Mouse (Mus musculus) layer of hippocampus, adult 8-10 months (tissue): ENCODE data around the gene Igf2bp2. TPM values are rescaled to one million over a fixed set of nuclear protein-coding genes. Genes with fewer than 3 reads are reported as not detected.

ENCODE experiments used
- DNase-seq, 2 experiments: peaks; one replicate each; pipeline ENCODE4 v3.0.0; 2022; ENCODE audit warnings: low spot score in 2 of 2
- total RNA-seq, 4 experiments: library from RNA; stranded (reverse); gene quantifications; 2 replicates each; pipeline ENCODE4 v1.2.4; 2022

Igf2bp2 gene
- total RNA-seq, 4 experiments from 2014 or later = 0.06 to 0.40 (median 0.39) TPM; not detected in 1

- no peak for DNase-seq
Measured at GRCm38 (mm10) chr16:22149076-22149475, 14.0 kb downstream of the Igf2bp2 start.

DNA sequence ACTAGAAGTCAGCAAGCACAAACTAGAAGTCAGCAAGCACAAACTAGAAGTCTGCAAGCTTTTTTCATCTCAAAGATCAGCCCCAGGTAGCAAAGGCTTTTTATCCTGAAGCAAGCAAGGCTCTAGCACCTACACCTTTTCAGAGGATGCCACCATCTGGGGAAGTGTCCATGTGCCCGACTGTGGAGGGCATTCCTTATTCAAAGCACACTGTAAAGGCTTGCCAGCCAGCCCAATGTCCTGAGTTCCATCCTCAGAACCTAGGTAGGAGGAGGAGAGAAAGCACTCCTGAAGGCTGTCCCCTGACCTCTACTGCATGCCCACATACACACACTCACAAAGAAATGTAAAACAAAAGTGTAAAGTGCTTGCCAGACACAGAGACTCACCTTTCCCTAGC lies 16.0 kb downstream of the Igf2bp2 start:
- DNase-seq = no peak

DNA sequence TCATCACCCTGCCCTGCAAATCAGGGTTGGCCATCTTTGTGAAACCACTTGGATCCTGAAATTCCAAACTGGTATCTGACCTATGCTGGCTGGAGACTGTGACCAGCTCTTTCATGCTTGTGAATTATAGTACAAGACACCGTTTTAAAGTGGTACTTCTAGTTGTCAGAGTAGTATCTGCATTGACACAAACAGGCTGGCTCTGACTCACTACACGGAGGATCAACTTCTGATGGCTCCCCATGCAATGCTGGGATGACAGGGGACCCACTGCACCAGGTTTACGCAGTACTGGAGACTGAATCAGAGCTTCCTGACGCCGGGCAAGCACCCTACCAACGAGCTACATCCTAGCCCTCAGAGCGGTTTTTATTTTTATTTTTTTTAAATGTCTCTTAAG lies 17.0 kb downstream of the Igf2bp2 start:
- DNase-seq = no peak

- no peak for DNase-seq
Measured at GRCm38 (mm10) chr16:22144490-22144889, 18.6 kb downstream of the Igf2bp2 start.

DNA sequence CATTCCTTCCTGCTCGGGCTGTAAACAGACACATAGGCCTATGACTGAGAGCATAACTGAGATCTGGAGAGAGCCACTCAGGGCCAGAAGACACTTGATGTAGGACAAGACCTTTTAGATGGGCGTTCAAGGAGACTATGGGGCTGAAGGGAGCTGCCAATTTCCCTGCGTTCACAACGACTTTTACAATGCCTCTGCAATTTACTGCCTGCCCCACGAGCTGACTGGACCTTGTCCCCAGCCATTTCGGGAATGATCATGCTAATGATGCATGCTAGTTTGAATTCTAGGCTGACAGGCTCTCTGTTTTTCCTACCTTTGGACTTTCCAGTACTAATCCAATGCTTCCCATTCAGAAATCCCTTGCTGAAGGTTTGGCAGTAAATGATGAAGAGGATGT lies 22.2 kb downstream of the Igf2bp2 start:
- DNase-seq = no peak

- no peak for DNase-seq
Measured at GRCm38 (mm10) chr16:22139821-22140220, 23.3 kb downstream of the Igf2bp2 start.

DNA sequence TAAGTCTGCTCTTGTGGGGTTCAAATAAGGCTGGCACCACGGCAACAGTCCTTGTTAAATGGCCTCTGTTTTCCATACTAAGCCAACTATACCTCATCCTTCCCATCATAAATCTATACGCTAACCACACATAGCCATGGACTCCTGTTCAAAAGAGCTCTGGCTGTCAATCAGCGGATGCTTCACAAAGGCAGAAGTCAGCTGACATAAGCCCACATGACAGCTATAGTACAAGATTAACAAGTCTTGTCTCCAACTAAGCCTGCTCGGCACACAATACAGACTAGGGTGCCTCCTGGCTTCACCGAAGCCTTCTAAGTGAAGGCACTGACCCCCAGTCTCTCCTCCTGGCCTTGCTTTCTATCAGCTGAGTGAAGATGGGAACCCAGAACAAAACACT lies 26.9 kb downstream of the Igf2bp2 start:
- no peak for DNase-seq

DNA sequence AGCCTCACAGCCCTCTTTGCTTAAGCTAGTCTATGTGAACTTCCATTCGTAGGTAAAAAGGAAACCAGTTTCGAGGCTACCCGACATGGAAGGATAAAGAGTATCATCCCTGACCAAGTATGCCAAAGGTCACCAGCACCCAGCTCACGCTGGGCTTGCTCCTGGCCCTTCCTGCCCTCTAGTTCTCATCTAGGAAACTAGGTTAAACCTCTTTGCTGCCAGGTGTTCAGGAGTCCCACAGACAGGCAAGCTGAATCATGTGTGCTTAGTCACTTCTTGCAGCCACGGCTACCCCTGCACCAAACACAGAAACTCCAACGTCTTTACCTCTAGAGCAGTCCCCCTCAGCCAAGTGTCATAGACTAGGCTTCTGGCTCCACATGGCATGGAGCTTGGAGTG lies 31.8 kb downstream of the Igf2bp2 start:
- DNase-seq = no peak

GRCm38 (mm10) chr16:22129511-22129910 lies 33.6 kb downstream of the Igf2bp2 start:
- DNase-seq = no peak

GRCm38 (mm10) chr16:22128595-22128994 lies 34.5 kb downstream of the Igf2bp2 start:
- DNase-seq = no peak

GRCm38 (mm10) chr16:22127806-22128205 lies 35.3 kb downstream of the Igf2bp2 start:
- no peak for DNase-seq

DNA sequence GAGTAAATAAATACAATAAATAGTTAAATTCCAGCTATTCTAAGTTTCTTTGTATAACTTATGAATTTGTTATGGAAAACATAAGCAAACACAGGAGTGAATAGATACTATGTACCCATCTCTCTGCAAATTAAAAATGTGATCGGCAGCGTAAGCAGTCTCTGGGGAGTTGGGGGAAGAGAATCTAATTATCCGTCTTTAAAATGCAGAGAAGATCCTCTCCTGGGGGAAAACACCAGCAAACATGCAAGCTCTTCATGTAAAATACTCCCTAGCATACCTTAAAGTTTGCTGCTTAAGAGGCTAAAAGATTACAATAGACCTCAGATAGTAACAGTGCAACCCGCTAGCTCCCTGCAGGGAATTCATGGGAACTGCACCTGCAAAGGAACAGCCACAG lies 36.2 kb downstream of the Igf2bp2 start:
- no peak for DNase-seq

DNA sequence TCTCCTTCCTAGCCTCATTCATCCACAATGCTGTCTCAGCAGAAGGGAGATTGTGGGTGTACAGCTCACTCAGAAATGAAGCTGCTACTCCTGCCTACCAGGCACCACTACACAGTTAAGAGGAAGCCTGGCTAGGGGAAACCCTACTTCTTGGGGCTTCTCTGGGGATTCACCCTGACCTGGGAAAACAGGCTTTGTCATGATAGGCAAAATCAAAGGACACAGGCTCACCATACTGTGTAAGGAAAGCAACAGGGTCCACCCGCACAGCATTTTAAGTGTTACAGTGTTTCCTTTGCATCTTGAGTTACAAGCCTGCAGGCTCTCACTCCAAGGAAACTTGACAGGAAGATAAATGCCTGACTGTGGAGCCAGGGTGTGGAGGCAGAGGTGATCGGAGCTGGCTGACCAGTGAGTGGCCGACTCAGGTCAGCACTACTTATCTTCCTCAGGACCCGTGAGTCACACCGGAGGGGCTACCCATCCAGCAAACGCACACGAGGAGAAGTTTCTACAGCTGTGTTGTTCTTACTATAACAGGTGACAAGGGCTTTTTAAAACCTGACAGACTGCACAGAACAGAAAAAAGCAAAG lies 38.7 kb downstream of the Igf2bp2 start:
- DNase-seq = no peak

DNA sequence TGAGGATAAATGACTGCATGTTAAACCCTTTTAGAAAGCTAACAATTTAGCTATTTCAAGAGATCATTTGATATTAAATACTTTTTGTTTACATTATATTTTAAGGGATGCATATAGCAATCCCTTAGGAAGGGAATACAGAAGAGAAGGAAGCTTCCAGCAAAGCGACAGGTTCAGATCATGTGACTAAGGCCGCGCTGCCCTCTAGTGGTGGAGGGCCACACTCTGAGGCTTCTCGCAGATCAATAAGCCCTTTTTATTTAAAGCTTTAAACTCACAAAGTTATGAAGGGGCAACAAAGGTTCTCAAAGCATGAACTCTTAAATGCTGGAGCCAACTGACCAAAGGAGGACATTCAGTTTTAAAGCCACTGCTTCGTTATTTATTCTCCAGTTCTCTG lies 39.4 kb downstream of the Igf2bp2 start:
- peak in 1 of 2 experiments; percentile 38 for DNase-seq

GRCm38 (mm10) chr16:22121109-22121508 lies 42.0 kb downstream of the Igf2bp2 start:
- peak in 1 of 2 experiments; percentile 9 for DNase-seq

- no peak for DNase-seq
Measured at GRCm38 (mm10) chr16:22119524-22119923, 43.6 kb downstream of the Igf2bp2 start.

- no peak for DNase-seq
Measured at GRCm38 (mm10) chr16:22118716-22119501, 44.2 kb downstream of the Igf2bp2 start.

GRCm38 (mm10) chr16:22118151-22118550 lies 44.9 kb downstream of the Igf2bp2 start:
- no peak for DNase-seq

DNA sequence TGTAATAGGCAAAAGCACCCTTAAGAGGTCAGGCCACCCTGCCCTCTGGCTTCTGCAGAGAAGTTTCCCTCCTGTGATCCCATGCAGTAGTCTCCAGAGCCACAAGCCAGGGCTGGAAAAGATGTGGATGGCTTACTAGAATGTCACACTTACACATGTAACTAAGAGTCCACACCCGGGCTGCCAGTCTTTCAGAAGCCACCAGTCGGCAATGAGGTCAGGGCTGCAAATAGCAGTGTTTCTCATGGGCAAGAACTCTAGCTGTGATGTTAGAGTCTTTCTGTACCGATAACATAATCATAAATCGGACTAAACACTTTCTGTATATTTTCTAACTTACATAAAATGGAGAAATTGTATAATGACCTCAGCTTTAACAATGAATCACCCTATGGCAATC lies 46.4 kb downstream of the Igf2bp2 start:
- no peak for DNase-seq

DNA sequence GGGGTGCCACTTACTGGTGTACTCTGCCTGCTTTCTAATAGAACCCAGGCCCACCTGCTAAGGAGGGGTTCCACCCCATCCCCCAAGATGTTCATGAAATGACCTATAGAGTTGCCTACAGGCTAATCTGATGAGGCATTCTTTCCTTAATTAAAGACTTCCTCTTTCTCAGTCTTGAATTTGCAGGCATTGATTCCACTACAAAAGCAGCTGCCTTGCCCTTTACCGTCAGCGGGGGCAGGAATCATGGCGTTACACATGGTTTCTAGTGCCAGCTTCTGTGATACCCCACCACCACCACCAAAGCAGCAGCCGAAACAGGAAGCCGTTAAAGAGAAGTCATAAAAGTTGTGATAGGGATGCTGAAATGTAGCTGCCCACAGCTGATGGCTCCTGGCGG lies 47.0 kb downstream of the Igf2bp2 start:
- DNase-seq = no peak

GRCm38 (mm10) chr16:22110036-22110435 lies 53.1 kb downstream of the Igf2bp2 start:
- DNase-seq = no peak

DNA sequence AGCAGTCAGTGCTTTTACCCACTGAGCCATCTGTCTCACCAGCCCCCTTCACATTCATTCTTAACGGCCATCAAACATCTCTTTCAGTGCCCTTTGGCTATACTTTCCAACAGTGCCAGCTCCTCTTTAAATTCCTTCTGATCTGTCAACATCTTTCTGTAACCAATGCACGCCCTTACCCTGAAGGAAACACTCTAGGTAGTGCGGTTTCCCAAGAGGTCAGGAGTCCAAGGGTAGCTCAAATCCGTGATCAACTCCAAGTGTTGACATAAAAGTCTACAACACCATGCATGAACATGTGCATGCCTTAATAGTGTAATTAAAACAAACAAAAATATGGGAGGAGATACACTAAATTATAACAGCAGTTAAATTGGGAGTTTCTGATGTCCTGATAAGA lies 53.9 kb downstream of the Igf2bp2 start:
- DNase-seq = no peak

DNA sequence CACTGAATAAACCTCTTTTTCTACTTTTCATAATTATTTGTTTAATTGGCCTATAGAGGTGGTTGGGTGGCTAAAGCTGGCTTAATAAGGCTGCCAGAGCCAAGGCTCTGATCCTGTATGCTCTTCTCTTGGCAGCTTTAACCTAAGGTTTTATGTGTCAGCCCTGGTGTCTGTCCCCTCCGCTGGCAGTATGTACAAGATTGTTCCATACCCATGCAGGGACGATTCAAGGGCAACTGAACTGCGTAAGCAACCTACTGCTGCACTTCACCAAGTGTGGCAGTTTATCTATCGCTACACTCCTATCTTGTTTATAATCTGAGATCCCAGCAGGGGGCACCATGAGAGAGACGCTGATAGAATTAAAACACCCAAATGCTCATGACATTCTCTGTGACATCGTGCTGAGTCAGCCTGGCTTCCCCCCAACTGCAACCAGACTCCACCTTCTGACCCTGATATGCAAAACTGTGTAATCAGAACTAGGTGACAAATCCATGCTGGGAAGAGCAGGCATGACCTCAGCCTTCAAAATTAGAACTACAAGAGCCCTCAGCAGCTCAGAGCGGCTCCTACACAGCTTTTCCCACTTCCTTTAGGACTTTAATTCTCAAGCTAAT lies 55.1 kb downstream of the Igf2bp2 start:
- DNase-seq = no peak
